Mouse (Mus musculus) R1 (cell line): ENCODE measurements around the gene Gm16181.

ENCODE experiments used
- DNase-seq: peaks from one replicate; pipeline ENCODE4 v3.0.0-alpha.2; 2018; ENCODE audit warnings: low read depth, low spot score

Gene Gm16181

GRCm38 (mm10) chr17:35249451-35250197 lies 29.0 kb downstream of the Gm16181 start:
- no peak for DNase-seq

- no peak for DNase-seq
These were observed 29.9 kb downstream of the Gm16181 start for GRCm38 (mm10) chr17:35250348-35251120.

GRCm38 (mm10) chr17:35251162-35251719 lies 30.6 kb downstream of the Gm16181 start:
- no peak for DNase-seq

DNA sequence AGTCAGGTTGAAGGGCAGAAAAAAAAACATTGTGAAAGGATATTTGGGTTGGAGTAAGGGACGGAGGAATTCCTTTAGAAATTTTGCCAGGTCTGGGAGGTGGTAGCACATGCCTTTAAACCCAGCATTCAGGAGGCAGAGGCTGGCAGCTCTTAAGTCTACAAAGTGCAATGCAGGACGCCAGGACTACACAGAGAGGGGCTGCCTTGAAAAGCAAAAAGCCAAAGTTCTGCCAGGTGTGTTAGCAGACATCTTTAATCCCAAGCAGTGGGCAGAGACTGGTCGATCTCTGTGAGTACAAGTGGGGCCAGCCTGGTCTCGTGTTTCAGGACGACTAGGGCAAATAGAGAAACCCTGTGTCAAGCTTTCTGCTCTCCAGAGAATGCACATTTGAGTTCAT lies 31.3 kb downstream of the Gm16181 start:
- no peak for DNase-seq

DNA sequence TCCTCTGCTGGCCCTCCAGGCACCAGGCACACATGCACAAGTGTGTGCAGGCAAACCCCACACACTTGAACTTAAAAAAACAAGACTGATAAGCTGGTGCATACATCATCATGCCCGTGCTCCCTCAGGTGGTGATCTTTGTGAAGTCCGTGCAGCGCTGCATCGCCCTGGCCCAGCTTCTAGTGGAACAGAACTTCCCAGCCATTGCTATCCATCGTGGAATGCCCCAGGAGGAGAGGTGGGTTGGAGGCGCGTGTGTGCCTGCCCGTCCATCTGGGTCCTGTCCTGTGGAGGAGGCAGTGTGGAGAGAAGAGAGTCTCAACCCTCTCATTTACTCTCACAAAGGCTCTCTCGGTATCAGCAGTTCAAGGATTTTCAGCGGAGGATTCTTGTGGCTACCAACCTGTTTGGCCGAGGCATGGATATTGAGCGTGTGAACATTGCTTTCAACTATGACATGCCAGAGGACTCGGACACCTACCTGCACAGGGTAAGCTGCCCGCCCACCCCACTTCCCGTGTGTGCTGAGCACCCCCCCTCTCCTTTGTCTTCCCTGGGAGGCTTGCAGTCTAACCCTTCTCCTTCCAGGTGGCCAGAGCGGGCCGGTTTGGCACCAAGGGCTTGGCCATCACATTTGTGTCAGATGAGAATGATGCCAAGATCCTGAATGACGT lies 32.1 kb downstream of the Gm16181 start:
- DNase-seq: no peak

- no peak for DNase-seq
These were observed 32.9 kb downstream of the Gm16181 start for GRCm38 (mm10) chr17:35253293-35254093.

DNA sequence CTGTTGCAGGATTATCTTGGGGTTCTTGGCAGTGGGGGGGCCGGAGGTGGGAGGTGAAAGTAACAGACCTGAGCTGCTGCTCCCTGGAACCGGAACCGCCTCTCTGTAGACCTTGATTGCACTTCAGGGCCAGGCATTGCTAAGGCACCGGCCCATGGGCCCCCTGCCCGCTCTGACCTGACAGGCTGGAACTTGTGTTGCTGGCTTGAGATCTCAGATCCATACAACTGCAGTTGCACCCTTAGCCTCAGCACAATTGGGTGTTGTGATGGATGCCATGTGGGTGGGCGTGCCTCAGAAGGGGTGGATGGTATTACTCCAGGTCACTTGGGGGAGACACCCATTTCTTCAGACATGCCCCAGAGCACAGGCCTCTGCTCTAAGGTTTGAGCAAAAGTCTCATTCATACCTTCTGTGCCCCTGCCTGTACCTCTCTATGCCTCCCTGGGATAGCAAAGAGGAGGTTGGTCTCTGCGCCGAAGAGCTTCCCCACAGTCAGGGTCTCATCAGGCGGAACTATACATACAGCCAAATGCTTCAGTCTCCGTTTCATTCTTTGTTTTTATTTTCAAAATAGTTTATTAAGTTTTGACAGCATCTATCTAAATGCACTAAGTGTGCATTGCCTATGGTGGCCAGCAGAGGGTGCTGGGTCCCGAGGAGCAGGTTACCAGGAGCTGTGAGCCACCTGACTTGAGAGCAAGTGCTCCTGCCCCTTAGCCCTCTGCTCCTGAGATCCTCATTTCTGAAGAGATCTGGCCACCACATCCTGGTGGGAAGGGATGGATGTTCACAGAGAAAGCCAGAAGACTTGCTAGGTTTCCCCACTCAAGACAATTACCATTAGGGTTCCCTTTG lies 33.8 kb downstream of the Gm16181 start:
- peak; percentile 79 for DNase-seq

GRCm38 (mm10) chr17:35255301-35255700 lies 34.7 kb downstream of the Gm16181 start:
- DNase-seq: no peak

DNA sequence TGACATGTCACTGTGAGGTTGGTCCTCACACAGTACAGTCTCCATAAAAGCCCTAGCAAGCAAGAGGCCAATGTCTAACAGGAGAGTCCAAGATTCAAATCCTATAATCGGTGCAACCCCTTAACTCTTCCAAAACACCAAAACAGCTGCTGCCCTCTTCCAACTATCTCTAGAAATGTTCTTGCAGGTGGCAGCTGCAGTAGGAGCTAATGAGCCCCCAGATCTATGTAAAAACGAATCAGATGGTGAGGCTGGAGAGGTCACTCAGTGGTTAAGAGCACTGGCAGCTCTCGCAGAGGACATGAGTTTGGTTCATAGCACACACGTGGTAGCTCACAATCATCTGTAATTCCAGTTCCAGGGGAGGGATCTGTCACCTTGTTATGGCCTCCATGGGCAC lies 35.1 kb downstream of the Gm16181 start:
- DNase-seq: no peak

DNA sequence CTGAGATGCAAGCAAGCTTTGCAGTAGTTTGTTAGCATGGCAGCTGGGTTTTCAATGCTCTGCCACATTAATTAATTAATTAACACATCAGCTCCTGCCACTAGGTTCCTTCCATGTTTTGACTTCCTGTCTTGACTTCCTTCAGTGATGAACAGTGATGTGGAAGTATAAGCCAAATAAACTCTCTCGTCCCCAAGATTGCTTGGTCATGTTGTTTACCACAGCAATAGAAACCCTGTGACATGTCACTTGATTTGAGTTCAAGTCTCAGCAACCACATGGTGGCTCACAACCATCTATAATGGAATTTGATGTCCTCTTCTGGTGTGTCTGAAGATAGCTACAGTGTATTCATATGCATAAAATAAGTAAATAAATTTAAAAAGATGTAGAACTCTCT lies 36.7 kb downstream of the Gm16181 start:
- DNase-seq: no peak

DNA sequence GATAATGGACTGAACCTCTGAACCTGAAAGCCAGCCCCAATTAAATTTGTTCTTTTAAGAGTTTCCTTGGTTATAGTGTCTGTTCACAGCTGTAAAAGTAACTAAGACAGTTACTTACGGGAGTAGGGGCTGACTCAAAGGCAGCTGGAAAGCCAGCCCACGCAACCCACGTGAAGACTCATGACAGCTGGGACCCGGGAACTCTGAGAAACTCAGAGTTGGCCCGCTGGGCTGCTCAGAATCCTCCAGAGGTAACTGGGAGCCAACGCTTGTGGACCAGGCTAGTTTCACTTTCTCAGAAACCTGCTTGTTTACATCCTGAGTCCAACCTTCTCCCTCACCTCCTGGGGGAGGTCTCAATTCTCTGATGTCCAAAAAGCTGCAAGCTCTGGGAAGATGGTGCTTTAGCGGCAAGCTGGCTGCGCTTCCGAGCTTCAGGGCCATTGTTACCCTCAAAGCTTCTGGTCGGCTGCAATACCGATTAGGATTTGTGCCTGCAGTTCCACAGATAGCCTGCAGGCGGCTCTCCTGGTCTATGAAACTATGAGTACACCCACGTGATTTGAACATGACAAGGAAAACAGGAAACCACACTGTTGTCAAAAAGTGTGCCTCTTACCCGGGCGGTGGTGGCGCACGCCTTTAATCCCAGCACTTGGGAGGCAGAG lies 37.3 kb downstream of the Gm16181 start:
- peak; percentile 95 for DNase-seq

GRCm38 (mm10) chr17:35258492-35259478 lies 38.2 kb downstream of the Gm16181 start:
- DNase-seq: no peak

- DNase-seq: no peak
These were observed 39.0 kb downstream of the Gm16181 start for GRCm38 (mm10) chr17:35259621-35260020.

DNA sequence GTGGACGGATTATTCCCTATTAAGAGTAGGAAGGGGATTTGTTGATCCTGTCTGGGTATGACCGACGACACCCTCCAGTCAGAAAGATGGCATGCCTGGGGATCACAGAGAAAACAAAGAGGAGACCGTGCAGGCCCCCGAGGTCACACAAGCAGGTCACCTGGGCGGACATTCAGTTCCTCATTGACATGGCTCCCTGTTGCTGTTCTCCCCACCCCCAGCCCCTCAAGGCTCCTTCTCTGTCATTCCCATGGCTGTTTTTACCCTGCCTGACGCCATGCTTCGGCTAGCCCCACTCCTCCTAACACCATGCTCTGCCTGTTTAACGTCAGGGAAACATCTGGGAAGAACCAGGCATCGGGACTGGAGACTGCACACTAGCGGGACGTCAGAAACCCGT lies 41.0 kb downstream of the Gm16181 start:
- no peak for DNase-seq

- DNase-seq: peak; percentile 91
These were observed 42.3 kb downstream of the Gm16181 start, which contains the start of gene H2-D1 for GRCm38 (mm10) chr17:35262664-35263522. TSS of gene H2-D1 (plus strand) at chr17:35262730.

DNA sequence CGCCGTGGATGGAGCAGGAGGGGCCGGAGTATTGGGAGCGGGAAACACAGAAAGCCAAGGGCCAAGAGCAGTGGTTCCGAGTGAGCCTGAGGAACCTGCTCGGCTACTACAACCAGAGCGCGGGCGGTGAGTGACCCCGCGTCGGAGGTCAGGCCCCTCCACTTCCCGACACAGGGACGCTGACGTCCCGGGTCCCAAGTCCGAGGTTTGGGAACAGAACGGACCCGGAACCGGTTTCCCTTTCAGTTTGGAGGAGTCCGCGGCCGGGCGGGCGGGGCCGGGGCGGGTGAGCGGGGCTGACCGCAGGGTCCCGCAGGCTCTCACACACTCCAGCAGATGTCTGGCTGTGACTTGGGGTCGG lies 42.9 kb downstream of the Gm16181 start:
- DNase-seq: no peak

- DNase-seq: no peak
These were observed 46.9 kb downstream of the Gm16181 start for GRCm38 (mm10) chr17:35267399-35268086.
